Mouse (Mus musculus) heart, postnatal 14 days (tissue): ENCODE data around the gene N6amt1. TPM values are rescaled to one million over a fixed set of nuclear protein-coding genes. Genes with fewer than 3 reads are reported as not detected.

Experiments used
- DNase-seq, 2 experiments: peaks; one replicate each; pipeline ENCODE4 v3.0.0; 2021 to 2022
- intact Hi-C: fragments of 180-260 bp; cut with DNase I; formaldehyde crosslinking; loops from one replicate; pipeline ENCODE4 v1.15.1; 2025
- long read RNA-seq, 2 experiments: library from polyadenylated mRNA; stranded (forward); transcript quantifications; one replicate each; pipeline ENCODE4 v2.0.0; 2021
- total RNA-seq, 2 experiments: library from RNA; stranded (reverse); gene quantifications; 2 replicates each; pipeline ENCODE4 v1.2.3; 2021

The N6amt1 gene
- total RNA-seq = 10 to 100 TPM; 16.3 to 17.5 TPM
- long read RNA-seq, experiment 1, transcript N6amt1-201 (6 exons, 1,884 nt) = major isoform, 11 of 14 reads
- long read RNA-seq, experiment 1, partial matches to known transcripts = 0 of 14 reads
- long read RNA-seq, experiment 1, other reads (novel, unspliced or antisense) = 0 of 14 reads
- long read RNA-seq, experiment 2, transcript N6amt1-201 (6 exons, 1,884 nt) = major isoform, 6 of 6 reads
- long read RNA-seq, experiment 2, partial matches to known transcripts = 0 of 6 reads
- long read RNA-seq, experiment 2, other reads (novel, unspliced or antisense) = 0 of 6 reads

DNA sequence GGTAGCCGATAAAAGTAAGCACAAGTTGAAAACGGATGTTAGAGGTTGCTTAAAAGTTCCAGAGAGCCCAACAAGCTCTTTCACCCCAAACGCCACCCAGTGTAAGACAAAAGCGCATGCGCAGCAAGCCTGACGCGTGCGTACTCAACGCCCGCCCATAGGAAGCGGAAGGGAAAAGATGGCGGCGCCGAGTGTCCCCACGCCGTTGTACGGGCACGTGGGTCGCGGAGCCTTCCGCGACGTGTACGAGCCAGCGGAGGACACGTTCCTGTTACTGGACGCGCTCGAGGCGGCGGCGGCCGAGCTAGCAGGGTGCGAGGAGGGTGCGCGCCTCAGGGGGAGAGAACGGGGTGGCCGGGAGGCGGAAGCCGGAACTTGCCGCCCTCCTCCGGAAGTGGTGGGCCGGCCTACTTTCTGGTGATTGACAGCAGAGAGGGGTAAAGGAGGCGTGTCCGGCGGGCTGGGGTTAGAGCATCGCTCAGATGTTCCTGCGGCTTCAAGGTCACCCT is at the start of gene N6amt1:
Gene N6amt1 (plus strand): TSS at position 111 of the 509 bp plus-strand sequence.
- intact Hi-C loops = no loop called here
- DNase-seq = peak; percentile 93 to 94

DNA sequence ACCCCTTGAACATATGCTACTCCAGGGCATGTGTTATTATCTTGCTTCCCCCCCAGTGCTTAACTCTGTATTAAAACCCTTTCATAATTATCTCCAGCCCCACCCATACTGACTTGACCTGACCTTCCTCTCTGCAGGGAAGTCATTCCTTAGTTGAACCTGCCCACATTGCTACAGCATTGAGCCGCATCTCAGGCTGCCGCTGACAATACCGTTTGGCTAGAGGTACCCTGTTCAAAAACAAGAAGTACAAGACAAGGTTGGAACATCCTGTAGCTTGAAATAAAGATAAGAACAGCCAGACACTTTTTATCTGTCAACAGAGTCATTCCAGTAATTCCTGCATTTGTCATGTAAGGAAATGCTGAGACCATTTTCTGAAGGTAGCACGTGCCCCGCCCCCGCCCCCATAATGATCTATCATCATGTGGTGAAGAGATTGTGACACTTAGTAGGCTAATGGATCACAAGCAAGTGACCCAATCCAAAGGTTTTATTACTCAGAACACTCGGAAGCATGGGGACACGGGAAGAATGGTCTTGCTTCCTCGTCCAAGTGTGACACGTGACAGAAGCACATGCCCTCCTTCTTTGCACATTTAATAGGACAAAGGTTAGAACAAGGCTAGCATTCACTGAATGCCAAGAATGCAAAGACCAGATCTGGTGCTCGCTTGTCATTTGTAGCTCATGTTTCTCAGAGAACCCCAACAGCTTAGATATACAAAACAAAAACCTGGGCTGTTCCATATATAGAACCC is 48.6 kb upstream of the N6amt1 start:
- intact Hi-C loops = loop anchor here (5.0 kb wide), 1 partner anchor 43 kb away; no protein-coding TSS in a partner anchor
- no peak for DNase-seq

DNA sequence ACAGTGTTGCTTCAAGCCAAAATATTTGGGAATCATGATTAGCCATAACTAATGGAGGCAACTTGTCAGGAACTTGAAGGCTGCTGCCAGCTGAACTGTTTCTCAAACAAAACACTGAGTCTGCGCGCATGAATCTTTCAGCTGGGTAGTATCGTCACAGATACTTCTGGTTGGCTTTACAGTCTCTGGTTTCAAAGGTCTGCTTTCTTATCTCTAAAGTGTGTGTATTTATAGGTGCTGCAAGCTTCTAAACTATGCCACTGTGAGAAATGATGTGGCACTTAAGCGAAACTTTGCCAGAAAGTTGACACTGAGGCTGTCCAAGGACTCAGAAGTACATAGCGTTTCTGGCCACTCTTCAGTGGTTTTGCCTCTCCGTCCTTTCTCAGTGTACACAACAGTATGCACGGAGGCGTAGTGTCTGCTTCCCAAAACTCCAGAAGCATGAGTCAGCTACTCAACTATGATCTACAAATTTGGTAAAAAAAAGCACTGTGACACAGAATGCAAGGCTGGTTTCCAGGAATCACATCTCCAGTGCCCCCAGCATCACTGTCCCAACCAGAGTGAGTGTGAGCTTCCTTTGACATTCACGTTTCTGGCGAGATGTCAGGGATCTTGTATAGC is 46.8 kb upstream of the N6amt1 start:
- intact Hi-C loops = loop anchor here (5.0 kb wide), 1 partner anchor 45 kb away; no protein-coding TSS in a partner anchor
- peak; percentile 21 to 41 for DNase-seq

DNA sequence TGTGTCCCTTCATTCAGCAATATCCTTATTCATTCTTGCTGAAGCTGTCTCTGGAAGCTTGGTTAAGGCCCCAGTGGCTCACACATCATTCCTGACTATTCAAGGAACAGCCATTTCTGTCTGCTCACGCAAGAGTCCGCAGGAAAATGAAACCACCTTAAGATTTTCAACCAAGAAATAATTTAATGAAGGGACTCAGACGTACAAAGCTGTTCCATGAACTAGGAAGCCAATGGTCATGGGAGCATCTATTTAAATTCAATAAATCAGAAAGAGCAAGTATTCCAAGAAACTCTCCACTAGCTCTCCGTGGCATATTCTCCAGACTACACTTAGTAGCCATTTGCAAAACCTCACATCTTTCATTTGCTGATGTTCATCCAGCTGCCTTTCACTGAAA is 43.3 kb upstream of the N6amt1 start:
- intact Hi-C loops = no loop called here
- DNase-seq = no peak

DNA sequence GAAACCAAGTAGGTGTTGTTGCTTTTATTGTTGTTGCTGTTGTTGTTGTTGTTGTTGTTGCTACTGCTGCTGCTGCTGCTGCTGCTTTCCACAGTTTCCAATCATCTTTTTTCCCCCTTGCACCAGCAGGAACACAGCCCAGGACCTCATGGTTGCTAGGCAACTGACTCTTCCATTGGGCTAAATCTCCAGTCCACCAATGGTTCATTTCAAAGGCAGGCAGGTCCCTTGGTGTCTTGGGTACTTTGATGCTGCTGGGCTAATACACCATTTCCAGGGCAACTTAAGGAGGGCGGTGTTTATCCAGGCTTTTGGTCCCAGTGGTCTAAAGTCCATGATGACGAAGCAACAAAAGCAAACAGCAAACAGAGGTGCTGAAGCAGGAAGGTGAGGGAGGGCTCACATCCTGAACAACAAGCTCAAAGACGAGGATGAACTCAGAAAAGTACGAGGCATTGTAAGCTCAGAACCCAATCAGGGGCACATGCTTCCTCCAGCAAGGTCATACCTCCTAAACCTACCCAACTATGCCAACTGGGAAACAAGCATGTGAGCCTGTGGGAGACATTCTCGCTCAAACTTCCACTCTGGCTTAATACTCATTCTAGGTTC is 35.7 kb upstream of the N6amt1 start:
- DNase-seq = no peak
- intact Hi-C loops = no loop called here

DNA sequence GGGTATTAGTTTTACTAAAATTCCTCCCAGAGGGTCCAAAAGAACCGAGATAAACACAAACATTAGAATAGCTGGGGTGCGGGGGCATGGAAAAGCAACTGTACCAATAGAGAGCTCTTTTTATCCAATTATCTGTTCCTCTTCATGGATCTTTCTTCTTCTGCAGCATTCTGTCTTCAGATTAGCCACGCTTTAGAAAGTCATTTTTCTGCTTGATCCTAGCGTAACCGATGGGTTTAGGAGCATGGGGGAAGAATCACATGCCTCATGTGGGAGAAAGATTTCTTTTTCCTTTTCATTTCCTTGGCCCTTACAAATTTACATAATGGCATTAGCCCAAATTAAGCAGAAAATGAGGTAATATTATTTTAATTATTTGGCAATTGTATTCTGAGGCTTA is 35.0 kb upstream of the N6amt1 start:
- no peak for DNase-seq
- intact Hi-C loops = no loop called here

DNA sequence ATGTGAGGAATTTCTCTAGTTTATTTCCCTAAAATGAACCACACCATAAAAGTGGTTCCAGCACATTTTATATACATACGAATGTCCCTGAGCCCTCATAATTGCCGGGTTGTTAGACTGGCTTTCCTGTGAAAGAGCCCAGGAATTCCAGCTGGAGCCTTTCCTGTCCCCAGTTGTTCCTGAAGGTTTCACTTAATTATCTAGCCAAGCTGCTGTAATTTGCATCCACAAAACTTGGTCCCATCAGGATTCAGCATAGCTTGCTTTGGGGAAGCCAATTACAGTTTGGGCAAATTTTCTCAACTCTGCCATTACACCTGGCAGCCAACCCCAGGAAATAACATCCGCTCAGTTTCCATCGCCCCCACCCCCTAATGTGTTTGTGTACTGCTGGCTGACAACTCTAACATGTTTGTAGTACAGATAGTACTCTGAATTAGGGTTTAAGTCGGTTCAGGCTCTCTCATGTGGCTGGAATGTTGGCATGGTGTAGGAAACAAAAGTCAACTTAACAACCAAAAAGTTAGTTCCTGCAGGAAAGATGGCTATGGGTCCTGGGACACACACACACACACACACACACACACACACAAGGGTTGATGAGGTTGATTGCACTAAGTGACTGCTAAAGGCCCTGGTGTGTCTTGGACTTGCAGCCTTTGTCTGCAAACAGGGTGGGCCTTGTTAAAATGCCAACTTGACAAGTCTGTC is 34.3 kb upstream of the N6amt1 start:
- intact Hi-C loops = no loop called here
- peak; percentile 31 to 37 for DNase-seq

DNA sequence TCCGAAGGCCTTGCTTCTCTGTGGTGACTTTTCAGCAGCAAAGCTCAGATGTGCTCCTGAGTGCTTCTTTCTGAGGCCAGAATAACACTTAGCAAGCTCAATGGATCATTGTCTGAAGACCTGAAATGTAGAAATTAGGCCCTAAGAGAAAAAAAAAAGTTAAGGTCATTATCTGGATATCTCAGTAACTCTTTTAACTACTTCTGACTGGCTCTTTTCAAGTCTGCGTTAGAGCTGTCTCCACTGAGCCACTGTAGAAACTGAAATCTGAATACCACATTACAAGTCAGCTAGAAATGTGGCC is 33.8 kb upstream of the N6amt1 start:
- no peak for DNase-seq
- intact Hi-C loops = no loop called here

DNA sequence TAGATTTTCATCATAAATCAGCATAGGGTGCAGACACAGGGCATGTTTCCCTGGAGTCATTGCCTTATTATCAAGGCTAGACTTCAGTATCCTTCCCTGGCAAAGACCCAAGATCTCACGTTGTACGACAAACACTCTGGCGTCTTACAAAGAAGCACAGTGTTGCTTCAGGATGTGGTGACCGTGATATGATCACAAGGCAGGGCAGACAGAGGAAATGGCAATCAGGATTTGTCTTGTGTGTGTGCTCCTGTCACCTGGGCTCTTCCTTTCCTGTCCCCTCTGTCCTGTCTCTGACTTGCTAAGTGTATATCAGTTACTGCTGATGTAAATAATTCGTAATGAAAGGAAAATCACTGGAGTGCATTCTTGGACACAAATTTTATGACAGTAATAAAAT is 29.4 kb upstream of the N6amt1 start:
- intact Hi-C loops = no loop called here
- no peak for DNase-seq

DNA sequence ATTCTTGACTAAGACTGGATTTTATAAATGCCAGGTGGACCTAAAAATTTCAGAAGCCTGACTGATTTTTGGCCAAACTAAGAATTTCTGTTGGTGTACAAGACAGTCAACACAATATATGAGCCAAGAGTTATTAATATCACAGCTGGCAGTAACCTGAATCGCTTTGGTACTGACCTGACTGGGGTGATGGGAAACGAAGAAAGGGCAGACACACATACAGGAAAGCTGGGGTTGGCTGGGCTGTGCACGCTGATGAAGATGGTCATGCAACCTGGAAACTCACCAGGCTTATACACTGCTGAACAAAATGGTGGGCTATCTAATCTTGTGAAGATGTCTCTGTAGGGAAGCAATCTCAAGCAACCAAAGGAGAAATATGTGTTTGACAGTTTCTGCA is 24.0 kb upstream of the N6amt1 start:
- intact Hi-C loops = no loop called here

DNA sequence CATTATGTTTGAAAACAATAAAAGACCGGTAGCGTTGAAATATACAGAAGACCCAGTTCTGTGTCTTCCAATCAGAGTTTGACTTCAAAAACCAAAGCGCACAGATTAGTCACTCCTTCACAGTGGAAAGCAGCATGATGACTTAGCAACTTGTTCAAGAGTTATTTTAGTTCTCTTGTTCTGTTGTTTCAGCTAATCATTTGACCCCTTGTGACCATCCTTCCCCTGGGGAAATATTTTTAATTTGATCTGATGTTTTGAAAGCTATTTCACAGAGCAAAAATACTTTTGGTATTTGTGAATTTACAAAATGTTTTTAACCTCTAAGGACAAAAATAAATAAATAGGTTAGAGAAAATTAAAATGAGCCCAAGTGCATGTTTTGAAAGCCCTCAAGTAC is 19.2 kb upstream of the N6amt1 start:
- intact Hi-C loops = no loop called here
- DNase-seq = no peak

More for the DNA sequence above, 24.0 kb upstream of the N6amt1 start:
- DNase-seq = no peak

DNA sequence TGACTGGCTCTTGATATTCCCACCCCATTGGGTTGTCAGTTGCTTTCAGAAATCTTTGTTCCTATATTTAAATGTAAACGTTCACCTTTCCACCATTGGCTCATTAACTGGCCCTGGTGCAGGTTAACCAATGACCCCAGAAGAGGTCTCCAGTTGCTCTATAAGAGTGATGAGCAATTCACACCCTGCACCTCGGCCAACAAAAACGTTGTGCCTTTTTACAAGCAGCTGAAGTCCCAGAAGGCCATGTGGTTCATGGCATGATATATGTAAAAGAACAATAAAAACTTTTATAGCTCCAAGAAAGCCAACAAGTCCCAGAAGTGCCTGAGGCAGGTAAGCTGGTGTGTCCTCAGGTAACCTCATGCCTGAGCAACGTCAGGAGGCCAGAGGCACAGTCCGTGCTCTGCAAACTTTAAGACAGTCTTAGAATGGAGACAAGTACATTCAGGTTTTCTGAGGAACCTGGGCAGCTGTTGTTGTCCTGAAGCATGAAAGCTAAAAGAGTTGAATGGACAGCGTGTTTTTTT is 12.9 kb upstream of the N6amt1 start:
- no peak for DNase-seq
- intact Hi-C loops = no loop called here

DNA sequence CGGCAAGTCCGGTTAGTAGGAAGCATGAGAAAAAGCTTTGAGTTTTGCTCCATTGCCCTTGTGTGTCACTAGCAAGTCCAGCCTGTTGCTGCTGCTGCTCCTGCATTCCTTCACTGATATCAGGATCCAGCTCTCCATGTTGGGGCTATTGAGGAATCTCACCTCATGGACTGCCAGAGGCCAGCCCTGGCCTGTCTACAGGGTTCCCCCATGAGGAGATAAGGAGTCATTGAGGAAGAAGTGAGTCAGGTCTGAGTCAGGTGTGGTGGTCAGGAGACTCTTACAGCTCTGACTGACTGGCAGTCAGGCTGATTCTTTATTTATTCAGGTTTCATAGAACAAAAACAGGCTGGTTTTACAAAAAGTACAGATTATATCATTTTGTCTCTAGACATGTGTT is 5.9 kb upstream of the N6amt1 start:
- peak in 1 of 2 experiments; percentile 38 for DNase-seq
- intact Hi-C loops = no loop called here

DNA sequence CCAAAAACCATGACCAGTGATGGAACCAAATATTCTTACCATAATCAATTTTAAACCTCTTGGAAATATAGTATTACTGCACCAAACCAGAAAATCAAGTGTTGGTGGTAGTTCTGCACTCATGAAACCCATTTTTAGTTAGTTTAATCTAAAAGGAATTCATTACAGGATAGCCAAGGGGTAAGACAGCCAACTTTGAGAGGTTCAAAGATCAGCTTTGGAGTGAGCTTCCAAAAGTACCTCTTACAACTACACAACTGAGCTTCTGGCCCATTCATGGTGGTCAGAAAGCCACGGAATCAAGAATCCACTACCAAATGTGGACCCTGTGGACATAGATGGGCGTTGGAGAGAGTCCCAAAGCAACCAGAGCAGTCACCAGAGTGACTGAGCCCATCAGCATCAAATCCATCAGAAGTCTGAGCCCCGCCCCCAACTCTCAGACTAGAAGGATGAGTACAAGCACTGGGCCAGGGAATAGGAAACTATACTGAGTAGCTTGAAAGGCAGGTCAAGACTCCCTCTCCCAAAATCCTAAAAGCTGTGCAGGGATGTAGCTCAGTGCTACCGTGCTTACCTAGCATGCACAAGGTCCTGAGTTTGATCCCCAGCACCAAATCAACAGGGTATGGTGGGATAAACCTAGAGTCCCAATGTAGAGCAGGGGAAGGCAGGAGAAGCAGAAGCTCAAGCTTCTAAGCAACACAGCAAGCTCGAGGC is 2.4 kb upstream of the N6amt1 start:
- intact Hi-C loops = no loop called here
- no peak for DNase-seq

DNA sequence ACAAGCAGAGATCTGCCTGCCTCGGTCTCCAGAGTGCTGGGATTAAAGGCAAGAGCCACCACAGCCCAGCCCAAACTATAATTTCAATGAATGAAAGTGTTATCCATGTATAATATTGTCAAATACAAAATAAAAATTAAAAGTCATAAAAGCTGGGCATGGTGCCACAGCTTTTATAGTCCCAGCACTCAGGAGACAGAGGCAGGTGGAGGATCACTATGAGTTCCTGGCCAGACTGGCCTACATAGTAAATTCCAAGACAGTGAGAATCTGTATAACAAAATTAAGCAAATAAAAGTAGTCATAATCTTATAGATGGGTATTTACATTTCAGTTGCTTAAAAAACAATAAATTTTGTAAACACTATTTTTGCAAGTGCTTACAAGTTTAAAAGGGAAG is 380 bp upstream of the N6amt1 start:
- no peak for DNase-seq
- intact Hi-C loops = no loop called here

DNA sequence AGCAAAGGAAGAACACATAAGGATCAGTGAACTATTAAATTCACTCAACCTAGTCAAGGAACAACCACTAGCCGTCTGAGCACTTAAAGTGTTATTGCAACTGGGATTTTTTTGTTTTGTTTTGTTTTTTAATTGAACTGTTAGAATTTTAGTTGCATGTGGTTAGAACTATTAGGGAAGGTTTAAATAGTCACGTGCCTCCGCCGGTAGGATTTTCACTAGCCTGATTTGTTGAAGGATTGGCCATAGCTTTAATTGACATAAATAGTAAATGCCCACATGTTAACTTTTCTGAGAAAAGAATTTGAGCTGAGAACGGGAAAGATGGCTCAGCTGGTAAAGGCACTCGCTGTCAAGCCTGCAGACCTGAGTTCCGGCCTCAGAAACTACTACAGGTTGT is 763 bp downstream of the N6amt1 start:
- intact Hi-C loops = no loop called here
- no peak for DNase-seq

DNA sequence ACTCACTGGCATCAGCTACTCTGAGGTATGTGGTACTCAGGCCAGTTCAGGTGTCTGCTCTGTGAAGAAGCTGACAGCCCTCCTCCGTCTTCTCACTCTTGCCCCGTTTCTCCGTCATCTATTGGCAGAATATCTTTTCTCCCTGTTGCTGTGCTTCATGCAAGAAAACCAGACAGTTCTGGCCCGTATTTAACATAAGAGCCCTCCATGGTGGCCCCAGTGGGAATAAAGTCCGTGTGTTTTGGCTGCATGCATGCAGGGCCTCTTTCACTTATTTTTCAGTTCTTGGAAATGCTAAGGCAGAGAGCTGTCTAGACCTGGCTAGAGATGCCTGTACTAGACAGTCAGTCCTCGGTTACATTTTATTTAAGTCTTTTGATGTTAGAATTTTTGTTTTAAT is 6.1 kb downstream of the N6amt1 start:
- no peak for DNase-seq
- intact Hi-C loops = no loop called here

DNA sequence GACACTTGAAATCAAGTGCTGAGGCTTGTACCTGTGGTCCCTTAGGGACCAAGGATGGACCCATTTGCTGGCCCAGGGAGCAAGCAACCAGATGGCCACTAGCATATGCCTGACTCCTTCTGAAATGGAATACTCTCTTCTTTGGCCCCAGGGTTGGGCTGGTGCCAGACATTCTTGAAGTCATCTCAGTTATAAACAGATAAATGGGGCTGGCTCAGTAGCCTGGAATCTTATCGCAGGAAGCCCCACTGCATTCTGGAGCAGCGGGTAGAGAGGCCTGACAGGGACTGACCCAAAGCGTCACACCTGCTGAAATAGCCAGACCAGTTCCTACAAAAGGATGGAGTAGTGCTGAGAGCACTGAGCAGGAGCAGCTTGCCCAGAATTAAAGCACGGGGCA is 10.2 kb downstream of the N6amt1 start:
- DNase-seq = peak; percentile 13 to 46
- intact Hi-C loops = no loop called here

DNA sequence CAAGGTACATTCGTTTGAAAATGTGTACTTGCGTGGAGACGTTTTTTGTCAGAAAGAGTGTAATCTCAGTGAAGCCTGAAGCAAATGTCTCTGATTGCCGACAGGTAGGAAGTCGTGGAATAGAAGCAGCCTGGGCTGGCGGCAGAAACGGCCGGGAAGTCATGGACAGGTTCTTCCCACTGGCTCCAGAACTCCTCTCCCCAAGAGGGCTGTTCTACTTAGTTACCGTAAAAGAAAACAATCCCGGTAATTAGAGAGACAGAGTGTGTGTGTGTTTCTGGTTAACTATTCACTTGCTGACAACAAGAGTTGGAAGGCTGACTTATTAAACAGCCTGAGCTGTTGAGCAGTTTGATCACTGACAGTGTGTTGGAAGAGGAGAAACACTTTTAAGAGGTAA is 12.1 kb downstream of the N6amt1 start:
- no peak for DNase-seq
- intact Hi-C loops = no loop called here

DNA sequence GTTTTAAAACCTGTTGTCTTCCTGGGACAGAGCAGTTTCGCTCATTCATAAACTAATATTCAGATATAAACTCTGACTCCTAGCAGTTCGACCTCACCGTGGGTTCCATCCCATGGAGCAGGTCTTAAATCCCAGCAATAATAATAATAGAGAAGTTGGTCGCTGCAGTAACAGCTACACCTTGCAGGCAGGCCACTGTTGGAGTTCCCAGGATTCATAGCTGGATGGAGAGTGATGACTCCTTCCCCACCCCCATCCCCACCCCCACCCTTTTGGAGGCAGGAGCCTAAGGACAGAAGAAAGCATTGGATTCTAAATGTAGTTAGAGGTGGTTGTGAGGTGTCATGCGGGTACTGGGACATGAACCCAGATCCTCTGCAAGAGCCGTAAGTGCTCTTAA is 12.5 kb downstream of the N6amt1 start:
- intact Hi-C loops = no loop called here
- DNase-seq = no peak
